Mouse (Mus musculus): Measurements from ENCODE around the gene 2700049A03Rik.

The 2700049A03Rik gene

DNA sequence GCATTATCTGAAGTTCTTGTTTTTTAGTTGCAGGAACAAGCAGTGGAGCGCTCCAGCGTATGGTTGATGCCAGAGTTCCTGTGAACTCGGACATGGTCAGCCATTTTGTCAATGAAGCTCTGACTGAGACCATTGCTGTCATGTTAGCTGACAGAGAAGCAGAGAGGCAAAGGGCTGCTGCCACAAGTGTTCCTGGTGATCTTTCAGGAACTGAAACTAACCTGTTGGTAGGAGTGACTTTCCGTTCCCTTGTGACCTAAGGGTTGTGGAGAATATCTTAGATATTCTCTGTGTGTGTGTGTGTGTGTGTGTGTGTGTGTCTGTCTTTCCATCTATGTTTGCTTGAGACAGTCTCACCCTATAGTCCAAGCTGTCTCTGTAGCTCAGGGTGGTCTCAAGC is 47.7 kb downstream of the 2700049A03Rik start:
- no peak for DNase-seq

DNA sequence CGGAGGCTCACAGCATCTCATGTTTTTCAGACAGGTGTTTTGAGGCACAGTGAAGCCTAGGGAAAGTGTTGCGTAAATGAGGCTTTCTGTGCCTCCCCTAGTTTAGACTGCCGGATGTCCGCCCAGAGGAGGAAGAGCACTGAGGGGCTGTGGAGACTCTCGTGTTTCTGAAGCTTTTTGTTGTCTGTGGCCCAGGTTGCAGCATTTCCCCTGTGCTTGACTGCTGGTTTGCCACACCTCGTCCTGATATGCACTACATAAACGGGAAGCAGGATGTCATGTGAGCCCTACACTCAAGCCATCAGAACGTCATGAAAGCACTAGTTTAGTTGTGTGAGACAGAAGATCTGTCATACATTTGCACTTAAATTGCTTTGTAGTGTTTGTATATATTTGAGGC is 56.1 kb downstream of the 2700049A03Rik start:
- no peak for DNase-seq

DNA sequence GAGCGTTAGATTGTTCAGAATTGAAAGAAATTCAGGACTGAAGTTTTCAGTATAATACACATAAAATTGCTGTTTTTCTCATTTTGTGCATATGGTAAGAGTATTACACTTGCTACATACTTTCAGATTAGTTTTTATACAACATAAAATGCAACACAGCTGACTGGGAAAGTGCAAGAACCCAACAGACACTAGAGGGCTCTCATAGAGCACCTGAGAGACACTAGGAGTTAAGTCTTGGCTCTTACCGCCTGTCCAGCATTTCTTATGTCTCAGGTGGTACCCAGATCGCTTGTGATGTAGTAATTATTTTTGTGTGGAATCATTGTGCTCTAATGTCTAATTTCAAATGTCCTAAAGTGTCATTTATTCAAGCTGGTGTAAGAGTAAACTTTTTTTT is 61.0 kb downstream of the 2700049A03Rik start:
- DNase-seq: peak in 1 of 2 experiments; percentile 27

DNA sequence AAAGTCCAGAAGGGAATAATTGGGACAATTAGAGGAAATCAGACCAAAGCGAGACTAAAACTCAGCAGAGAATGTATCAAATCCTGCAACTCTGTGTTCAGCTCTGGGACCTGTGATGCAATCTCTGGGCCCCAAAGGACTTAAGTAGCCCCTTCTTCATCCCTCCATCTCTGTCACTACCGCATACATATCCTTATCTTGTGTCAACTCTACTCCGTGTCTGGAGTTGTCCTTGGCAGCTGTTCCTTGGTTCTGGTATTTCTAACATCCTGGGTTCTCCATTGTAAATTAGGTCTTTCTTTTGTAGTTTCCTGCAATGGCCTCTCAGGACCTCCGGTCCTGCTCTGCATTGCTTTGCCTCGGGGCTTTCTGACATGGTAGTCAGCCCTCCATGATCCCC is 65.1 kb downstream of the 2700049A03Rik start:
- peak in 1 of 2 experiments; percentile 10 for DNase-seq

DNA sequence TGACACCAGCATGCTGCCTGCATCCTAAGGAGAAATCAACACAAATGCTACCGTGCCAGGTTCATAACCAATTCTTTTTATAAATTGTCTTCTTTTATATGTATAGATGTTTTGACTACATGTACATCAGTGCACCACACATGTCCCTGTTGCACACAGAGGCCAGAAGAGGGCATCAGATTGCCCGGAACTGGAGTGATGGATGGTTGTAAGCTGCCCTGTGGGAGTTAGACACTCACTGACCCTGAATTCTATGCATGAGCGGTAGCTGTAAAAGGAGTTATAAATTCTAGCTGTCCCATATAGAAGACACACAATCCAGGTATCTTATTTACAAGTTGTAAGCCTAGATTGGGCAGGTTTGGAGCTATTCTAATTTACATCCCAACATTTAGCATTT is 67.7 kb downstream of the 2700049A03Rik start:
- peak in 1 of 2 experiments; percentile 21 for DNase-seq

DNA sequence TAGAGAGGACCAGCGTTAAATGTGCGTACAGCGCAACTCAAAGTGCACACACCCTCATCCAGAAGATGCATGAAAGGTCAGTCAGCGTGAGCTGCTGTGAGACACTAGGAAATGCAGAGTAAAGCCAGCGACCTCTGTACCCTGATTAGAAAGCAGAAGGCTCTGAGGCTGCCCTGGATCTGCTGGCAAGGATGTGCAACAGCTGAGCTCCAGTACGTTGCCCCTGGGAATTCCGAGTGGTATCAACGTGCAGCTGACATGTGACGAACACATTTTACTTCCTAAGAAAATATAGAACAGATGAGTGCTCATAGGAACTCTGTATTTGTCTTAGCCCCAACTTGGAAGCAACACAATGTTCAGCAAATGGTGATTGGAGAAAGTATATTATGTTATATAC is 80.5 kb downstream of the 2700049A03Rik start:
- DNase-seq: no peak

DNA sequence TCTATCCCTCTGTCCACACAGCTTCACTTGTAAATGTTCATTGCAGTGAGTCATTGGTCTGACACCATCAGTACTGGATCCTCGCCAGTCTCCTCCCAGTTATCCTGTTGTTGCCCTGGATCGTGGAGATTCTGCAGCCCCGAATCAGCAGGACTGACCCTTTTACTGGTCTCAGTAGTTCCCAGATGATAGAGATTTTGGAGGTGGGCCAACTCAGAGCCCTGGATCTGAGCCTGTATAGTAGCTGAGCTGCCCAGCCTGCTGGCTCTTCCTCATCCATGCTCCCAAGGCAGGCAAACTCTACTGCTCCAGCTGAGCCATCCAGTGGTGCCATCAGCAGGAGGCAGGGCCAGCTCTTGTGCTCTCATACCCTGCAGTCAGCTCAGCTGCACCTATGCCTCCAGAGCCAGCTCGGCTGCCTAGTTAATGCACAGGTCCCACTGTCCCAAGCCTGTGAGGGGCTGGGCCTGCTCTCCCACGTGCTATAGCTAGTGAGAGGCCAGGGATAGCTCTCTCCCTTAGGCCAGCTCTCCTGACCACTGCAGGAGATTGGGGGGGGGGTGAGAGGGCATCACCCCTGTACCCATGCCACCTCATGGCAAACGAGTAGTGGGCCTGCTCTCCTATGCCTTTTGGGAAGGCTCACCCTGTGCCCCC is 81.3 kb downstream of the 2700049A03Rik start:
- DNase-seq: peak; percentile 10 to 24

DNA sequence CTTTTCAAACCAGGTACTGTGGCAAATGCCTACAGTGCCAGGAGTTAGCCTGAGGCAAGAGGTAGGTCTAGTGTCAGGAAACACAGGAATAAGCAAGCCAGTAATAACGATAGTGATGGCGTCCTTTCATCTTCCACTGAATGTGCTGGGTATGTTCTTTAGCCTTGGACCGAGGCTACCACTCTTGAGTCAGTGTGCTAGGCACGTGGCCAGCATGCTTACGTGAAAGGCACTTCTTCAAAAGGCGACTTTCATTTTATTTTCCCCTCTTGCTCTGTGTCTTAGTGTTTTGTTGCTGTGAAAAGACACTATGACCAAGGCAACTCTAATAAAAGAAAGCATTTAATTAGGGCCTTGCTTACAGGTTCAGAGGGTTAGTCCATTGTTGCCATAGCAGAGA is 86.1 kb downstream of the 2700049A03Rik start:
- no peak for DNase-seq

DNA sequence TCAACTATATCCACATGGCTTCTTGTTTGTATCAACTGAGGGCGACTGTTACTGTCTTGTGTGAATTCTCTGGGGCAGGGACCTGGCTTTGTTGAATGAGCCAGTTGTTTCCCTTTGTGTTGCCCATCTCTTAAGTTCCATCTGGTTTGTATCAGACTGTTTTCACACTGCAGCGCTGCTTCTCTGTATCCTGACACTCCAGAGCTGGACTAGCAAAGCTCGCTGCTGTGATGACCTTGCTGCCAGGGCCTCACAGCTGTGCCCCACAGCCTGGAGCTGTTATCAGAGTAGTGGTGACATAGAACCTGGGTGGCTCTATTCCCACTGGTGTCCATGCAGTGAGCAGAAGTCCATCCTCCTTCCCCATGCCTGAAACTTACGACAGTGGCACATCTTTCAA is 91.1 kb downstream of the 2700049A03Rik start:
- no peak for DNase-seq

DNA sequence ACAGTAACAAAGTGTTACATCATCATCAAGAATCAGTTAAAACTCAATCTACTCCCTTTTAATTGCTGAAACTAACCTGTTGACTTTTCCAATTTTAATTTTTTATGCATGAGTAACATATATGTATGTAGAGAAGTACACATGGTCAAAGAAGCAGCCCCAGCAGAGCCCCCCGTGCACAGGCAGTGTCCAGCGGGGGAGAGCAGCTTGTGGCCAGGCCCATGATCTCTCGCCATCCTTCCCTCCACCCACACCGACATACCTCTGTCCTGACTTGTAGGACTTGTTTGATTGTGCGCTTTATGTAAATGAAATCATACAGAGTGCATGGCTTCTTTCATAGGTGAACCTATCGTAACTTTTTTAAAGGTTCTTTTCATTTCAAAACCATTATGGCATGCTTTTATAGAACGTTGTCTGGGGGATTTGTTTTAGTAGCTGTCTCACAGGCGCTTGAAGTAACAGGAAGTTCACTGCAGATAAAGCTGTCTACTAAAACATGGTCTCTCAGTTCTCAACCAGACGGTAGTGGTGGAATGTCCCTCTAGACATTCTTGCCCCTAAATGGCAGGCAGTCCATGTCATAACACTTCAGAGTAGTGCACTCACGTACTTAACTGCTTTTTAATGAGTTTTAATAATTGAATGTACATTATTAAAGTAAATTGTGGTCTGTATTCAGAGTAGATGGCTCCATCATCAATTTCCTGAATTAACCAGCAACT is 92.4 kb downstream of the 2700049A03Rik start:
- DNase-seq: no peak

DNA sequence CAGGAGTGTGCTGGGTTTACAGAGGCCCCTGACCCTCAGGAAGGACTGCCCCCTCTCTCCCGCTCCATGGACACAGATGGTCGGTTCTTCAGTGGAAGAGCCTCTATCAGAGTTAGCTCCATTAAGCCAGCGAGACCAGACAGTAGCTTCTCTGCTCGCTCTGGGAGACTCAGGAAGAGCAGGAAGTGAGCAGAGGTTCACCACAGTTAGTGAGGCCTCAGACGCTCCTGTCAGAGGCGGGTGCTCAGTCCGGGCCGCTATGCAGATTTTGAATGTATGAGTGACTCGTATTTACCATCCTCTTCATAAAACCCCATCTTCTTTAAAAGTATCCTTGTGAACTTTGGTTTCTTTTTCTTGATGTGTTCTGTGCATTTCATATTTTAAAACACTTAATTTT is 94.9 kb downstream of the 2700049A03Rik start:
- no peak for DNase-seq

DNA sequence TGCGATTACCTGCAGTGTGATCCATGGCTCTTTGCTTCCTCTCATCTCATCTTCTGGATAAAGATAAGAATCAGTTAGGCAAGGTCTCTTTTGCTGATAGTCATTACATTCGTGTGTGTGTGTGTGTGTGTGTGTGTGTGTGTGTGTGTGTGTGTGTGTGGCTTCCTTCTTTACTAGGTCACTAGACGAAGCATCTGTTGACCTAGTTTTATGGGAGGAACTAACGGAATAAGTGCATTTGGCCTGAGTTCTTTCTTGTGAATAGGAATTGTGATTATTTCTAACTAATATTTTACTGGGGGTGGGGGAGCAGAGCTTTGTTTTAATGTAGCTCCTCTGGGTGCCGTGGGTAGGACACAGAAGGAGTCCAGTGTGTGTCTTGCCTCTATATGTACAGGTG is 96.8 kb downstream of the 2700049A03Rik start:
- DNase-seq: no peak

DNA sequence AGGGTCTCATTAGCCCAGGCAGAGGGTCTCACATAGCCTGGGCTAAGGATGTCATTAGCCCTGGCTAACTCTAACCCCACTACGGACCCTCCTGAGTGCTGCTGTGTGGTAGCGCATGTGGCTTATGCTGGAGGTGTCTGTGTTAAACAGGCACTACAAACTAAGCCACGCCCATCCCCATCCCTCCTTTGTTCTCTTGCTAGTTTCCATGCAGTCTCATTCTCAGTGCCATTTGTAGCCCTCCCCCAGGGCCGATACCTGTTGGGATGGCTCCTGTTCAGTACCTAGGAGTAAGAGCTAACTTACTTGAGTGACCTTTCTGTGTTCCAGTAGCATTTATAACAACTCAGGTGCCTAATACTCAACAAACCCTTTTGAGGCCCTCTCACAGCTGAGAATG is 100.4 kb downstream of the 2700049A03Rik start:
- DNase-seq: no peak

DNA sequence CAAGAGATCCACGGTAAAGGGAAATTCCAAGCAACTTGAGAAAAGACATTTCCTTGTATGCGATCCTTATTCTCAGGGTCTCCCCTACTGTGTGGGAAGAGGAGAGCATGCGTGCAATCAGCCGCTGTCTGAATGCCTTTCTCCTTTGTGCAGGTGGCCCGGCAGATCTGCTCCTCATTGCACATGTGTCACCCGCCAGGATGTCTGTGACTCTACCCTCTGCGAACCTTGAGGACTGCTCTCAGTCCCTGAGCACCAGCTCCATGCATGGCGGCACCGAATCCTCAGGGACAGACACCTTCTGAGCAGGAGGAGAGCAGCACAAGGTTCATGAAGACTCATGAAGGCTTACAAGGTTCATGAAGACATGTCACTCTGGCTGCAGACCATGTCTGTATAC is 106.1 kb downstream of the 2700049A03Rik start:
- no peak for DNase-seq

DNA sequence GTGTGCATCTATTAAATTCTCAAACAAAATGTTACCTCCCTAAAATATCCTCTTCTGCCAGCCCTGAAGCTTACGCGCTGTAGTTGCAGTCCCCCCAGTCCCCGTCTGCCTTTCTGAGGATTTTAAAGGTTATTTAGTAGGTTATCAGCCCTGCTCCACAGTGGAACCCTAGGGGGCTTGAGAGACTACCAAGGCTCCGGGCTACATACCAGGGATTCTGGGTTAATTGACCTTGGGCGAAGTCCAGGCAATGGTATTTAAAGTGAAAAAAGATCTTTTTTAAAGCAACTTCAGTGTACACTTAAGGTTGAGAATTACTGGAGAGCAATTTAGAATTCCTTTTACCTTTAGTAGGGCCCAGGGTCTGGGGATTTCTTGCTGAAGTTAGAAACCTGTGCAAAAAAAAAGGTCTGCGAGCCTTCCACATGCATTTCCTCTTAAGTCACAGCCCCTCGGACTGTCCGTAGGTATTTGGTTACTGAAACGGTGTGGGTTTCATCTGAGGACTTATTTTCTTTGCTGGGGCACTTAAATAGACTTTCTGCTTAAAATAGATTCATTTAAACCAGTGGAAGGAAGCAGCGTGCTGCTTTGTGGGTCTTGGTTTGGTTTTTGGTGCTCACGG is 108.2 kb downstream of the 2700049A03Rik start:
- DNase-seq: no peak

DNA sequence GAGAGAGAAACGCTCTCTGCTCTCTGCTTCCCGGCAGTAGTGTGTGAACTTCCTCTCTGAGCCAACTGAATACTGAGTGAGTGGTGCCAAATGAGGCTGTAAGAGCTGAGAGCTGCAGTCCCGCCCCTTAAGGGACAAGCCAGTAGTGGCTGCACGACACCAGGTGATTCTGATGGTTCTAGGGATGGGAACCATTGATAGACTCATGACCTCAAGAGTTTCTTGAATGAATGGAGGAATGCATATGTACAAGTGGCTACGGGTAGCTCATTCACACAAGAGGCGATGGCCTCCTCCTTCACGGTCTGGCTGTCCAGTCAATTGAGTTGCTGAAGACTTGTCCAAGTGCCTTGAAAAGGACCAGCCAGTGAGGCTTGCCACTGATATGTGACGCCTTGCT is 110.5 kb downstream of the 2700049A03Rik start:
- peak in 1 of 2 experiments; percentile 36 for DNase-seq

DNA sequence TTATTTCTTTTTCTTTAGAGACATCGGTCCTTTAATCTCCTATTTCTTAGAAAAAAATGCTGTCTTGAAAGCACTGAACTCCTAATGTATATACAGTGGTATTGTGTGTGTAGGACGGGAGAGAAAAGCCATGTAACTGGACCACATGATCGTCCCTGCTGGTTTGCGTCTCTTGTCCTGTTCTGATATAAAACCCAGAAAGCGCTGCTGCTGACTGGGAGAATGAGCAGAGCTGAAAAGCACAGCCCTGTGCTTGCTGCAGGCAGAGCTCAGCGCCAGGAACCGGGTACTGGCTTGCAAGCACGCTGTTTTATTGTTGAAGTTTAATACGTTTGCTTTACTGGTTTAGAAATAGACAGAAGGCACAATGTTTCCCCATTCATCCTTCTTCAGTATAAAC is 112.7 kb downstream of the 2700049A03Rik start:
- no peak for DNase-seq

DNA sequence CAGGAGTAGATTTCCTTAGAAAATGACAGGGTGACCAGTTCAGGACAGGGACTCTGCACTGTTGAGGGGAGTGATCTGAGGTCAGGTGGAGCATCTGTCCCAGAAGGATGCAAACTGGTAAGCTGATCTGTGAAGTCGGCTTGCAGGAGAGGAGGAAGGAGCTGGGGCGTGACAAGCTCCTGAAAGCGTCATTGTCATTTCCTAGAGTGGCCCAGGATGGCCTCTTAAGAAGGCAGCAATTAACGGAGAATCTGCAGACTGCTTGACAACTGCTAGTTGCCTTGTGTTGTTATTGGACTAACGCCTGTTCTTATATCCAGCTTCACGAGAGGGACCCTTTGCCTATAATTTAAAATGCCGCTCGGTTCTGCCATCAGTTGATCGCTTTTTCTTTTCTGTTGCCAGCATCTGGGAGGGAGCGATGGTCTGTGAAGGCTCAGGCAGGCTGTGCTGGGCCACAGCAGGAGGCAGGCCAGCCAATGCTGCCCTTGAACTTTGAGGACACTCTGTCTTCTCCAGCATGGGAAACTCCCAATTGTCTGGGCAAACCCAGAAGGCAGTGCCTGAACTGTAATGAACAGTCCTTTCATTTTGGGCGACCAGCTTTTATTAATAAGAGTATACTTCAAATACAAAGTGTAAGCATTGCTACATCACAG is 116.0 kb downstream of the 2700049A03Rik start:
- DNase-seq: peak; percentile 43 to 46

DNA sequence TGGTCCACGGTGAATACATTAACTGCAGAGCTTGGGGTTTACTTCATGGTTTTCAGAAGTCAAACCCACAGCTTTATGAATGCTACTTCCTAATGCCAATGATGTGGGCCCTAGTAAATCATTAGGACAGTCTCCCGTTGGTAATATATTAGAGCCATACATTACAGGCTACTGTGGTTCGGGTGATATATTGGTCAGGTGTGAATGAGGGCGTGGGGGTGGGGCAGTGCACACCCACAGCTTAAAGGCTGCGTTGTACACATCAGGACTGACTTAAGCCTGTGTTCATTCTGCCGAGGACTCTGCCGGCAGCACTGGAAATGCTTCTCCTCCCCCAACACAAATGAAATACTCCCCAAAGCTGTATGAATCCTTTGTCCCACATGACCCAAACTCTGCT is 118.1 kb downstream of the 2700049A03Rik start:
- DNase-seq: no peak

DNA sequence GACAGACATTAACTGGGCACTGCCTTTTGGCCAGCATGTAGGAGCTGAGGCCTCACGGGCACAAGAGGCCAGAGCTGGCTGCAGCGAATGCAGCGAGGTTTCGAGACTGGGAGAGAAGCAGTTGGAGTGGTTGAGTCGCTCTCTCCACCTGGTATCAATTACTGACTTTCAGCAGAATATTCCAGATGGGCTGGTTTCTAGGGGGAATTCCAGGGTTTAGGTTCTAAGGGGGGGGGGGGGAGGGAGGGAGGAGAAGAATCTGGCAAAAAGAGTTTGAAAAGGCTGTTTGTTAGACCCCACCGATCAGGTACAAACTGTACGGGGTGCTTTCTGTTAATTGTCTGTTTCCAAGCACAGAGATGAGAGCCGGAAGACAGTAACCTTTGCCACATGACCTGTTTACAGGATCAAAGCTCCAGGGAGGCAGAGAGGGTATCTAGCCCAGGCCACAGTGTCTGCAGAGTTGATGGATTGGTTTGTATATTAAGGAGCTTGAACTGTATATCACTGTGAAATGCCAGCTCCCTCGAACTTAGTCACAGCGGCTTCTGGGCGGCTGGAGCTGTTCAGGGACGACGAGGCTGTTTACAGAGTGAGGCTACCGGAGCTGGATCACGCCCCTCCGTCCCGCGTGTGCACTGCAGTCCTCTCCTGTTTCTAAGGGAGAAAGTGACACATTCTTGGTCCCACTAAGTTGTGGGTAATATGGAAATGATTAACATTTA is 121.7 kb downstream of the 2700049A03Rik start:
- peak in 1 of 2 experiments; percentile 38 for DNase-seq

DNA sequence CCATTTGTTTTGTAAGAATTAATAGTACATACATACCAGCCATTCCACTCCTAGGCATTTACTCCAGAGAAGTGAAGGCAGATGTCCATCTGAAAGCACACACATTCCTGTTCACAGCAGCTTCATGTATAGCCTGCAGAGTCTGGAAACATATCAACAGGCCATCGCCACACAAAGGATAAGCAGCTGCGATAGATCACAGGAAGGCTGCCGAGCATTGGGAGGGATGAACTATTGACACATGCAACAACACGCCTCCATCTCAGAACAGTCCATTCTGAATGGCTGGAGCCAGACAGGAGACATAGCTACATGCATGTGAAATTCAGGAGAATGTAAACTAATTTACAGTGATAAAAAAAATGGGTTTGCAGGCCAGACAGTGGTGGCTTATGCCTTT is 127.6 kb downstream of the 2700049A03Rik start:
- DNase-seq: peak; percentile 36 to 45

DNA sequence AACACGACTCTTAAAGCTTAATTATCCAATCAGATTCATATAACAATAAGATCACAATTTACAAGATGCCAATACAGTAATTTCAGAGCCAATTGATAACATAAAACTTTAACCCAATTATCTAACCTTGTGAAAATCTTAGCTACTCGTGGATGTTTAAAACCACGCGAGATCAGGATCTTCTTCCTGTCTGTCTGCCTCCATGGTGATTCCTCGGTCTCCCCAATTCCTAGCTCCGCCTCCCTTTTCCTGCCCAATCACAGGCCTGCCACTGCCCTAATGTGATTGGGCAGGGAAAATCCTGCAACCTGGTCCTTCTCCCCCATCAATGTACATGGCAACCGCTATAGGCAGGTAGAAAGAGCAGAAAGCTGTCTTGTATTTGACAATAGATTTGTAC is 132.7 kb downstream of the 2700049A03Rik start:
- no peak for DNase-seq

DNA sequence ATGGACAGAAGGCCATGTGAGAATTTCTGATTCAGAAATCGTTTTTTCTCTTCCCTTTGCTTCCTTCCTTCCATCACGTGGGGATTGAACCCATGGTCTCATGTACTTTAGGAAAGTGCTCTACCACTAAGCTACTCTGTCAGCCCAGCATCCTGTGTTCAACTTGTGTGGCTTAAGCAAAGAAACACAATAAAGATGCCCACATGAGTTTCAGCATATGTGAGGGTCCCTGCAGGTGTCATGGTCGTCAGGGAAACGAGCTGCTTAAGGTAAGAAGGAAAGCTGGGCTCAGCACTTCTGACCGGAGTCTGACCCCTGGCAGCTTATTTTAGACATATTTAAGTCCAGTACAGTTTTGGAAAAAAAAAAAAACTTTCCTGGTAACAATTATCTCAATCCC is 134.5 kb downstream of the 2700049A03Rik start:
- DNase-seq: no peak

Data from kidney, postnatal 4 days (tissue).